Mouse (Mus musculus) G1E (cell line): ENCODE measurements around the gene Ddx31. TPM values are rescaled to one million over a fixed set of nuclear protein-coding genes. Genes with fewer than 3 reads are reported as not detected.

Source experiments
- ATAC-seq: 2 replicates; pipeline ENCODE4 v1.8.0; 2016; ENCODE audit warnings: mild to moderate bottlenecking; ENCODE audit not compliant: insufficient number of reproducible peaks, poor library complexity, low FRiP score, severe bottlenecking; ENCODE audit errors: extremely low read depth
- DNase-seq: peaks from one replicate; pipeline ENCODE4 v3.0.0; 2012; ENCODE audit warnings: low spot score
- H3K27me3 ChIP-seq: 2 replicates; pipeline ENCODE4 v1.6.1; 2012; ENCODE audit warnings: mild to moderate bottlenecking, low read length, inconsistent platforms; ENCODE audit not compliant: insufficient read depth
- H3K36me3 ChIP-seq: replicated peaks from 2 replicates; pipeline ENCODE3; 2012; ENCODE audit warnings: mild to moderate bottlenecking, inconsistent platforms
- H3K4me1 ChIP-seq: 2 replicates; pipeline ENCODE4 v1.6.1; 2012; ENCODE audit warnings: low read depth, low read length, inconsistent platforms, mixed read lengths; ENCODE audit not compliant: insufficient read depth
- H3K4me3 ChIP-seq: 2 replicates; pipeline ENCODE4 v1.5.1; 2012; ENCODE audit warnings: low read depth, mild to moderate bottlenecking, inconsistent platforms, low read length, moderate library complexity, mixed read lengths
- H3K9me3 ChIP-seq: replicated peaks from 2 replicates; pipeline ENCODE4 v1.6.1; 2012; ENCODE audit warnings: inconsistent platforms
- CTCF ChIP-seq: IDR thresholded peaks from 2 replicates; pipeline ENCODE4 v1.5.1; 2012; ENCODE audit warnings: low read depth, low read length, inconsistent platforms, mixed read lengths
- GATA1 ChIP-seq: IDR thresholded peaks from 2 replicates; pipeline ENCODE4 v1.6.1; 2012; ENCODE audit warnings: borderline replicate concordance, low read length, inconsistent platforms, mixed read lengths
- GATA2 ChIP-seq: IDR thresholded peaks from 2 replicates; pipeline ENCODE4 v1.6.1; 2012; ENCODE audit warnings: low read depth, low read length, inconsistent platforms, borderline replicate concordance
- POLR2AphosphoS5 ChIP-seq: IDR thresholded peaks from 2 replicates; pipeline ENCODE4 v1.6.1; 2012; ENCODE audit warnings: low read depth, low read length, inconsistent platforms; ENCODE audit not compliant: insufficient replicate concordance
- TAL1 ChIP-seq: conservative IDR thresholded peaks from 2 replicates; pipeline ENCODE4 v1.6.1; 2012; ENCODE audit warnings: low read depth, low read length, inconsistent platforms, mixed read lengths
- polyA plus RNA-seq: library from polyadenylated mRNA; stranded (reverse); fragments of >175 nt; gene quantifications from 2 replicates; pipeline ENCODE4 v1.2.3, GENCODE M21; 2012
- total RNA-seq, 2 experiments: library from RNA; stranded (forward) in 1 of 2; stranded (reverse) in 1 of 2; fragments of 200-1000 nt in 1 of 2; fragments of >200 nt in 1 of 2; fragmentation: Nextera tagmentation in 1 of 2; gene quantifications; 2 replicates each; pipeline ENCODE4 v1.2.3; 2014 to 2017

The Ddx31 gene
- total and polyA plus RNA-seq, 3 experiments = 5.2 to 13.0 (median 8.4) TPM

- Histone ChIP-seq H3K27me3 (peaks cover 32% of the 10 kb centered on the region), H3K9me3 (no peaks in the 10 kb centered on the region), H3K4me1 (no peaks in the 10 kb centered on the region), H3K4me3 (no peak overlapping the region), H3K36me3 (no peaks in the 10 kb centered on the region)
- ATAC-seq (no peak), DNase-seq (no peak)
- no peak for TF ChIP-seq TAL1
- TF ChIP-seq CTCF = no peak
Measured at GRCm38 (mm10) chr2:28943666-28944516, 103.7 kb downstream of the Ddx31 start.

GRCm38 (mm10) chr2:28945388-28945787 lies 105.2 kb downstream of the Ddx31 start:
- Histone ChIP-seq H3K27me3 (peaks cover 28% of the 10 kb centered on the region), H3K4me1 (no peaks in the 10 kb centered on the region), H3K36me3 (no peaks in the 10 kb centered on the region), H3K9me3 (no peaks in the 10 kb centered on the region), H3K4me3 (no peak overlapping the region)
- ATAC-seq (no peak), DNase-seq (no peak)
- TF ChIP-seq CTCF (no peak), GATA1 (no peak), GATA2 (no peak), POLR2AphosphoS5 (no peak), TAL1 (no peak)

- DNase-seq (no peak), ATAC-seq (no peak)
- no peak for TF ChIP-seq GATA2
- no peak for TF ChIP-seq TAL1
- no peak for TF ChIP-seq CTCF
- no peak for TF ChIP-seq GATA1
- TF ChIP-seq POLR2AphosphoS5 = no peak
- no peaks in the 10 kb centered on the region for H3K36me3 ChIP-seq
- H3K9me3 ChIP-seq = no peaks in the 10 kb centered on the region
- no peak overlapping the region for H3K4me3 ChIP-seq
- peaks cover 28% of the 10 kb centered on the region for H3K27me3 ChIP-seq
- H3K4me1 ChIP-seq = no peaks in the 10 kb centered on the region
Measured at GRCm38 (mm10) chr2:28946312-28946711, 106.1 kb downstream of the Ddx31 start.

GRCm38 (mm10) chr2:28952981-28953380 lies 112.8 kb downstream of the Ddx31 start:
- DNase-seq (no peak), ATAC-seq (no peak)
- Histone ChIP-seq H3K27me3 (peaks cover 12% of the 10 kb centered on the region), H3K36me3 (no peaks in the 10 kb centered on the region), H3K4me1 (no peaks in the 10 kb centered on the region), H3K4me3 (no peak overlapping the region), H3K9me3 (no peaks in the 10 kb centered on the region)
- TF ChIP-seq CTCF (no peak), GATA1 (no peak), TAL1 (no peak), POLR2AphosphoS5 (no peak), GATA2 (no peak)

- ATAC-seq (no peak), DNase-seq (no peak)
- H3K4me3 ChIP-seq = no peak overlapping the region
- H3K27me3 ChIP-seq = peaks cover 7% of the 10 kb centered on the region
- TF ChIP-seq POLR2AphosphoS5 (no peak), GATA2 (no peak), CTCF (no peak), GATA1 (no peak), TAL1 (no peak)
- H3K9me3 ChIP-seq = no peaks in the 10 kb centered on the region
- H3K36me3 ChIP-seq = no peaks in the 10 kb centered on the region
- no peaks in the 10 kb centered on the region for H3K4me1 ChIP-seq
Measured at GRCm38 (mm10) chr2:28954595-28954994, 114.4 kb downstream of the Ddx31 start.

Other genes with a start within 250 kb of the Ddx31 start
- 537 and 588 TPM in 2 replicates for gene Gfi1b, start 218.4 kb upstream of the Ddx31 start, total RNA-seq (2014; fragmentation: Nextera tagmentation)
- 104 and 131 TPM in 2 replicates for gene Gfi1b, start 218.4 kb upstream of the Ddx31 start, total RNA-seq (2017)
- 649 and 739 TPM in 2 replicates for gene Gfi1b, start 218.4 kb upstream of the Ddx31 start, polyA plus RNA-seq
- 35.7 and 39.0 TPM in 2 replicates for gene Tsc1, start 199.2 kb upstream of the Ddx31 start, total RNA-seq (2014; fragmentation: Nextera tagmentation)
- gene Tsc1, start 199.2 kb upstream of the Ddx31 start, total RNA-seq (2017) = 22.1 and 26.6 TPM in 2 replicates
- gene Tsc1, start 199.2 kb upstream of the Ddx31 start, polyA plus RNA-seq = 3.5 and 5.8 TPM in 2 replicates
- 5.6 and 7.9 TPM in 2 replicates for gene Spaca9, start 140.7 kb upstream of the Ddx31 start, total RNA-seq (2014; fragmentation: Nextera tagmentation)
- gene Spaca9, start 140.7 kb upstream of the Ddx31 start, total RNA-seq (2017) = 15.4 and 22.3 TPM in 2 replicates
- 1.4 and 1.8 TPM in 2 replicates for gene Spaca9, start 140.7 kb upstream of the Ddx31 start, polyA plus RNA-seq
- gene Ak8, start 140.2 kb upstream of the Ddx31 start, total RNA-seq (2014; fragmentation: Nextera tagmentation) = 9.3 and 14.8 TPM in 2 replicates
- 2.8 and 3.5 TPM in 2 replicates for gene Ak8, start 140.2 kb upstream of the Ddx31 start, total RNA-seq (2017)
- gene Ak8, start 140.2 kb upstream of the Ddx31 start, polyA plus RNA-seq = 0.38 and 0.41 TPM in 2 replicates
- 26.0 and 27.6 TPM in 2 replicates for gene Gtf3c4, start within 50 bp of the Ddx31 start, total RNA-seq (2014; fragmentation: Nextera tagmentation)
- 22.0 and 25.0 TPM in 2 replicates for gene Gtf3c4, start within 50 bp of the Ddx31 start, total RNA-seq (2017)
- gene Gtf3c4, start within 50 bp of the Ddx31 start, polyA plus RNA-seq = 37.6 and 38.3 TPM in 2 replicates
- gene Barhl1, start 76.3 kb downstream of the Ddx31 start, total RNA-seq (2014; fragmentation: Nextera tagmentation) = not detected in 2 replicates
- gene Barhl1, start 76.3 kb downstream of the Ddx31 start, total RNA-seq (2017) = 0.11 TPM in 1 of 2 replicates, not detected in the other
- 0.07 TPM in 1 of 2 replicates, not detected in the other for gene Barhl1, start 76.3 kb downstream of the Ddx31 start, polyA plus RNA-seq
- gene Cfap77, start 214.7 kb downstream of the Ddx31 start, total RNA-seq (2014; fragmentation: Nextera tagmentation) = 1.9 and 2.2 TPM in 2 replicates
- gene Cfap77, start 214.7 kb downstream of the Ddx31 start, total RNA-seq (2017) = 0.29 and 0.55 TPM in 2 replicates
- 0.73 and 0.79 TPM in 2 replicates for gene Cfap77, start 214.7 kb downstream of the Ddx31 start, polyA plus RNA-seq
- gene Ttf1, start 219.9 kb downstream of the Ddx31 start, total RNA-seq (2014; fragmentation: Nextera tagmentation) = 21.5 and 27.6 TPM in 2 replicates
- gene Ttf1, start 219.9 kb downstream of the Ddx31 start, total RNA-seq (2017) = 31.8 and 39.2 TPM in 2 replicates
- 5.6 and 7.8 TPM in 2 replicates for gene Ttf1, start 219.9 kb downstream of the Ddx31 start, polyA plus RNA-seq